Mouse (Mus musculus): ENCODE measurements around the gene Gnl1. TPM values are rescaled to one million over a fixed set of nuclear protein-coding genes. Genes with fewer than 3 reads are reported as not detected.
"Not testable (repeated sequence)": the region's sequence is repeated elsewhere in the genome, so short reads cannot be mapped to it uniquely, and the experiment has no call there.

The Gnl1 gene
- total RNA-seq, 2 experiments from 2014 or later = 143 to 153 TPM

- peak; percentile 49 to 78 for DNase-seq (ENCODE audit: extremely low spot score in 1 of 2, low spot score in 1 of 2)
Measured at GRCm38 (mm10) chr17:35993675-35994074, 14.0 kb downstream of the Gnl1 start.

GRCm38 (mm10) chr17:35994175-35994878, 14.7 kb downstream of the Gnl1 start:
- DNase-seq (ENCODE audit: extremely low spot score in 1 of 2, low spot score in 1 of 2) = peak; percentile 64 to 67

- DNase-seq (ENCODE audit: extremely low spot score in 1 of 2, low spot score in 1 of 2) = no peak
Measured at GRCm38 (mm10) chr17:35994879-35995240, 15.2 kb downstream of the Gnl1 start.

- peak; percentile 84 to 99 for DNase-seq (ENCODE audit: extremely low spot score in 1 of 2, low spot score in 1 of 2)
Measured at GRCm38 (mm10) chr17:35996949-35997348, 17.3 kb downstream of the Gnl1 start.

- DNase-seq (ENCODE audit: extremely low spot score in 1 of 2, low spot score in 1 of 2) = no peak
Measured at GRCm38 (mm10) chr17:35997713-35998510, 18.3 kb downstream of the Gnl1 start.

GRCm38 (mm10) chr17:35998545-35999305, 19.1 kb downstream of the Gnl1 start:
- no peak for DNase-seq (ENCODE audit: extremely low spot score in 1 of 2, low spot score in 1 of 2)

- DNase-seq (ENCODE audit: extremely low spot score in 1 of 2, low spot score in 1 of 2) = no peak
Measured at GRCm38 (mm10) chr17:35999356-35999755, 19.7 kb downstream of the Gnl1 start.

GRCm38 (mm10) chr17:36000349-36000748, 20.7 kb downstream of the Gnl1 start:
- no peak for DNase-seq (ENCODE audit: extremely low spot score in 1 of 2, low spot score in 1 of 2)

- no peak for DNase-seq (ENCODE audit: extremely low spot score in 1 of 2, low spot score in 1 of 2)
Measured at GRCm38 (mm10) chr17:36001121-36001897, 21.7 kb downstream of the Gnl1 start.

GRCm38 (mm10) chr17:36001966-36002365, 22.3 kb downstream of the Gnl1 start:
- DNase-seq (ENCODE audit: extremely low spot score in 1 of 2, low spot score in 1 of 2) = no peak

- no peak for DNase-seq (ENCODE audit: extremely low spot score in 1 of 2, low spot score in 1 of 2)
Measured at GRCm38 (mm10) chr17:36003331-36003730, 23.7 kb downstream of the Gnl1 start.

GRCm38 (mm10) chr17:36004409-36004808, 24.8 kb downstream of the Gnl1 start:
- DNase-seq (ENCODE audit: extremely low spot score in 1 of 2, low spot score in 1 of 2) = not testable (repeated sequence)

- DNase-seq (ENCODE audit: extremely low spot score in 1 of 2, low spot score in 1 of 2) = no peak
Measured at GRCm38 (mm10) chr17:36014977-36015376, 35.3 kb downstream of the Gnl1 start.

GRCm38 (mm10) chr17:36017046-36017445, 37.4 kb downstream of the Gnl1 start:
- no peak for DNase-seq (ENCODE audit: extremely low spot score in 1 of 2, low spot score in 1 of 2)

- no peak for DNase-seq (ENCODE audit: extremely low spot score in 1 of 2, low spot score in 1 of 2)
Measured at GRCm38 (mm10) chr17:36018979-36019378, 39.3 kb downstream of the Gnl1 start.

- DNase-seq (ENCODE audit: extremely low spot score in 1 of 2, low spot score in 1 of 2) = no peak
Measured at GRCm38 (mm10) chr17:36019519-36019918, 39.9 kb downstream of the Gnl1 start.

GRCm38 (mm10) chr17:36020191-36021073, 40.8 kb downstream of the Gnl1 start, which contains the start of gene H2-T24:
Gene H2-T24 (minus strand): TSS chr17:36020560.
- no peak for DNase-seq (ENCODE audit: extremely low spot score in 1 of 2, low spot score in 1 of 2)

- DNase-seq (ENCODE audit: extremely low spot score in 1 of 2, low spot score in 1 of 2) = no peak
Measured at GRCm38 (mm10) chr17:36021309-36021708, 41.7 kb downstream of the Gnl1 start.

GRCm38 (mm10) chr17:36022098-36022497, 42.4 kb downstream of the Gnl1 start:
- DNase-seq (ENCODE audit: extremely low spot score in 1 of 2, low spot score in 1 of 2) = no peak

Data from layer of hippocampus, postnatal 25 days (tissue).